In genomic region chr15:84873867-84874266, GRCm38 (mm10) we compare ENCODE assay signal across 33 mouse cellular contexts. TPM values are rescaled to one million over a fixed set of nuclear protein-coding genes. Genes with fewer than 3 reads are reported as not detected.
DNase-seq lines count a peak whose midpoint lies in the region; ATAC-seq lines count a peak whose summit lies in the region.
"Had no signal": no experiment of that assay in that cellular context is flagged by ENCODE, and none has a peak within 500 bp of the region (broad histone marks: within the 10 kb centered on the region; RNA-seq: fewer than 3 reads in every experiment).

No protein-coding gene starts in this region.

- WGBS in kidney, embryonic 16.5 days = 75% methylated on average over 4 of the region's 4 CpGs
- WGBS in midbrain, embryonic 11.5 days = 85% methylated on average over 4 of the region's 4 CpGs

- ATAC-seq in kidney, embryonic 16.5 days (ENCODE audit: low FRiP score, low TSS enrichment) = no peak
- no peak for ATAC-seq in midbrain, embryonic 11.5 days (ENCODE audit: low FRiP score)
- ATAC-seq: activated CD4-positive, CD25-positive, alpha-beta regulatory T cell, adult 4 months; CD4-positive, CD25-positive, alpha-beta regulatory T cell, adult 4 months; forebrain, postnatal 0 days; hindbrain, embryonic 16.5 days; intestine, embryonic 15.5 days; lung, postnatal 0 days had no signal

- no peak overlapping the region for H3K27ac ChIP-seq in kidney, embryonic 16.5 days (ENCODE audit: low read length)
- no peak overlapping the region for H3K27ac ChIP-seq in midbrain, embryonic 11.5 days (ENCODE audit: low read depth, low read length)
- H3K27ac ChIP-seq: embryonic facial prominence, embryonic 10.5 days; embryonic facial prominence, embryonic 15.5 days; forebrain, embryonic 12.5 days; hindbrain, embryonic 10.5 days; intestine, embryonic 15.5 days; limb, embryonic 10.5 days; limb, embryonic 15.5 days; liver, embryonic 13.5 days had no signal

- H3K9me3 ChIP-seq in kidney, embryonic 16.5 days (ENCODE audit: low read length) = no peaks in the 10 kb centered on the region
- H3K9me3 ChIP-seq in midbrain, embryonic 11.5 days (ENCODE audit: control insufficient read depth, low read length) = no peaks in the 10 kb centered on the region
- H3K9me3 ChIP-seq: embryonic facial prominence, embryonic 10.5 days; embryonic facial prominence, embryonic 15.5 days; forebrain, embryonic 12.5 days; hindbrain, embryonic 10.5 days; intestine, embryonic 15.5 days; limb, embryonic 10.5 days; limb, embryonic 15.5 days; liver, embryonic 13.5 days had no signal

- intact Hi-C loops in left cerebral cortex, postnatal 4 days (cut with DNase I) = no loop called here
- intact Hi-C loops in left cerebral cortex, postnatal 25 days (cut with DNase I) = loop anchor here (2.0 to 5.0 kb wide), 3 partner anchors 17 to 123 kb away; partner anchors contain the start of genes Gm29666, Nup50 and Phf21b

- no peaks in the 10 kb centered on the region for H3K4me1 ChIP-seq in kidney, embryonic 16.5 days (ENCODE audit: insufficient read depth, low read length)
- no peaks in the 10 kb centered on the region for H3K4me1 ChIP-seq in midbrain, embryonic 11.5 days (ENCODE audit: control insufficient read depth, insufficient read depth, low read length)
- H3K4me1 ChIP-seq: embryonic facial prominence, embryonic 10.5 days; embryonic facial prominence, embryonic 15.5 days; forebrain, embryonic 12.5 days; hindbrain, embryonic 10.5 days; intestine, embryonic 15.5 days; limb, embryonic 10.5 days; limb, embryonic 15.5 days; liver, embryonic 13.5 days; megakaryocyte, embryonic 14.5 days had no signal

- no peaks in the 10 kb centered on the region for H3K36me3 ChIP-seq in kidney, embryonic 16.5 days (ENCODE audit: insufficient read depth, low read length)
- H3K36me3 ChIP-seq in midbrain, embryonic 11.5 days (ENCODE audit: control insufficient read depth, insufficient read depth, low read length) = no peaks in the 10 kb centered on the region
- H3K36me3 ChIP-seq: embryonic facial prominence, embryonic 10.5 days; embryonic facial prominence, embryonic 15.5 days; forebrain, embryonic 12.5 days; hindbrain, embryonic 10.5 days; intestine, embryonic 15.5 days; limb, embryonic 10.5 days; limb, embryonic 15.5 days; liver, embryonic 13.5 days had no signal

- DNase-seq in left cerebral cortex, adult 18-20 months (ENCODE audit: low spot score in 2 of 2) = peak; percentile 58 to 62
- no peak for DNase-seq in left cerebral cortex, postnatal 4 days
- peak; percentile 66 to 77 for DNase-seq in frontal cortex, adult 2 months (ENCODE audit: extremely low spot score in 1 of 2, low spot score in 1 of 2)
- DNase-seq in left cerebral cortex, postnatal 25 days (ENCODE audit: low spot score in 2 of 2) = peak; percentile 36 to 93
- peak; percentile 55 for DNase-seq in right cerebral cortex, postnatal 25 days
- no peak for DNase-seq in cerebellum, adult 9-10 months
- no peak for DNase-seq in midbrain, embryonic 11.5 days (ENCODE audit: low spot score, missing footprints)
- DNase-seq: adrenal gland, adult 2 months; adrenal gland, postnatal 36 days; cerebellum, adult 2 months; cerebellum, postnatal 25 days; forebrain, postnatal 0 days; heart, postnatal 14 days; kidney, adult 8-10 months; kidney, postnatal 10 days; liver, embryonic 13.5 days; lung, adult 18-20 months; lung, postnatal 4 days; midbrain, embryonic 14.5 days; retina, postnatal 1 day had no signal

- H3K9ac ChIP-seq in kidney, embryonic 16.5 days (replicated peaks; ENCODE audit: low read length) = no peak overlapping the region
- H3K9ac ChIP-seq in midbrain, embryonic 11.5 days (ENCODE audit: low read length) = no peak overlapping the region
- H3K9ac ChIP-seq: embryonic facial prominence, embryonic 15.5 days; forebrain, embryonic 12.5 days; forebrain, postnatal 0 days; intestine, embryonic 15.5 days; limb, embryonic 15.5 days; liver, embryonic 13.5 days had no signal

- no peaks in the 10 kb centered on the region for H3K27me3 ChIP-seq in kidney, embryonic 16.5 days (ENCODE audit: insufficient read depth, low read length)
- H3K27me3 ChIP-seq in midbrain, embryonic 11.5 days (ENCODE audit: control insufficient read depth, insufficient read depth, low read length) = no peaks in the 10 kb centered on the region
- H3K27me3 ChIP-seq: embryonic facial prominence, embryonic 15.5 days; forebrain, embryonic 12.5 days; intestine, embryonic 15.5 days; limb, embryonic 15.5 days; liver, embryonic 13.5 days had no signal

- no peak overlapping the region for H3K4me3 ChIP-seq in kidney, embryonic 16.5 days (ENCODE audit: low read length)
- no peak overlapping the region for H3K4me3 ChIP-seq in midbrain, embryonic 11.5 days (ENCODE audit: low read depth, low read length)
- H3K4me3 ChIP-seq: embryonic facial prominence, embryonic 10.5 days; embryonic facial prominence, embryonic 15.5 days; forebrain, embryonic 12.5 days; hindbrain, embryonic 10.5 days; intestine, embryonic 15.5 days; limb, embryonic 10.5 days; limb, embryonic 15.5 days; liver, embryonic 13.5 days; megakaryocyte, embryonic 14.5 days had no signal

- no peak overlapping the region for H3K4me2 ChIP-seq in kidney, embryonic 16.5 days (replicated peaks; ENCODE audit: low read depth, low read length)
- H3K4me2 ChIP-seq in midbrain, embryonic 11.5 days = no peak overlapping the region
- H3K4me2 ChIP-seq: embryonic facial prominence, embryonic 15.5 days; forebrain, embryonic 12.5 days; intestine, embryonic 15.5 days; limb, embryonic 15.5 days; liver, embryonic 13.5 days had no signal

RNA-seq across cellular contexts. Expression of gene Phf21b, which starts 18.0 kb away (rescaled TPM):
- 10 to 100 TPM; 19.1 to 21.3 TPM for total RNA-seq in left cerebral cortex, adult 18-20 months (2021)
- total RNA-seq in left cerebral cortex, postnatal 4 days (2021) = 10 to 100 TPM in 1 of 2 experiments, 1 to 10 TPM in 1; 9.3 to 13.1 TPM
- 23.5 and 24.7 TPM in 2 replicates for polyA plus RNA-seq in frontal cortex, adult 2 months (2012; rRNA removed)
- total RNA-seq in left cerebral cortex, postnatal 25 days (2021) = 10 to 100 TPM; 14.2 to 16.9 TPM
- polyA plus RNA-seq in kidney, embryonic 16.5 days (2015; fragmentation: Nextera tagmentation; extraction: Ambion mirVana) = 0.19 and 0.49 TPM in 2 replicates
- polyA plus RNA-seq in midbrain, embryonic 11.5 days (2014; fragmentation: Nextera tagmentation; extraction: Ambion mirVana) = 26.4 and 26.8 TPM in 2 replicates

RNA-seq across cellular contexts. Expression of gene Gm29666, which starts 46.0 kb away (rescaled TPM):
- total RNA-seq in left cerebral cortex, adult 18-20 months (2021) = 1 to 10 TPM; 1.1 TPM
- 1 to 10 TPM; 1.6 to 1.7 TPM for total RNA-seq in left cerebral cortex, postnatal 4 days (2021)
- polyA plus RNA-seq in frontal cortex, adult 2 months (2012; rRNA removed) = 2.2 and 2.5 TPM in 2 replicates
- 1 to 10 TPM; 1.1 to 1.2 TPM for total RNA-seq in left cerebral cortex, postnatal 25 days (2021)
- 0.50 and 0.95 TPM in 2 replicates for polyA plus RNA-seq in kidney, embryonic 16.5 days (2015; fragmentation: Nextera tagmentation; extraction: Ambion mirVana)
- 0.61 and 0.66 TPM in 2 replicates for polyA plus RNA-seq in midbrain, embryonic 11.5 days (2014; fragmentation: Nextera tagmentation; extraction: Ambion mirVana)

RNA-seq across cellular contexts. Expression of gene Nup50, which starts 49.3 kb away (rescaled TPM):
- total RNA-seq in left cerebral cortex, adult 18-20 months (2021) = 10 to 100 TPM; 30.6 to 33.4 TPM
- total RNA-seq in left cerebral cortex, postnatal 4 days (2021) = 10 to 100 TPM; 30.5 to 33.9 TPM
- polyA plus RNA-seq in frontal cortex, adult 2 months (2012; rRNA removed) = 13.9 and 14.7 TPM in 2 replicates
- 10 to 100 TPM; 32.5 to 34.5 TPM for total RNA-seq in left cerebral cortex, postnatal 25 days (2021)
- 40.6 and 42.8 TPM in 2 replicates for polyA plus RNA-seq in kidney, embryonic 16.5 days (2015; fragmentation: Nextera tagmentation; extraction: Ambion mirVana)
- 66.8 and 71.7 TPM in 2 replicates for polyA plus RNA-seq in midbrain, embryonic 11.5 days (2014; fragmentation: Nextera tagmentation; extraction: Ambion mirVana)

Comparison
In these comparisons a context has a peak if more than half of its experiments do, and no peak if none do; other contexts are left out.
1. DNase-seq: peak in left cerebral cortex, adult 18-20 months (2 of 2), frontal cortex, adult 2 months (2 of 2), left cerebral cortex, postnatal 25 days (2 of 2) and right cerebral cortex, postnatal 25 days (single experiment); none in left cerebral cortex, postnatal 4 days (single experiment), cerebellum, adult 9-10 months (single experiment) and midbrain, embryonic 11.5 days (single experiment).